Mouse (Mus musculus): Measurements from ENCODE around the gene Zfp574.
"Not testable (repeated sequence)": the region's sequence is repeated elsewhere in the genome, so short reads cannot be mapped to it uniquely, and the experiment has no call there.

The Zfp574 gene

GRCm38 (mm10) chr7:25071979-25072715, at the start of gene Zfp574, which contains the start of gene Grik5:
Gene Zfp574 (plus strand): TSS chr7:25072567.
Gene Grik5 (minus strand): TSS chr7:25072346.
- in situ Hi-C loops (cut with MboI, MseI): loop anchor here (10.0 kb wide), 1 partner anchor 687 kb away; no protein-coding TSS in a partner anchor

- in situ Hi-C loops (cut with MboI, MseI): no loop called here
Observed at GRCm38 (mm10) chr7:25025855-25026439, 46.4 kb upstream of the Zfp574 start.

DNA sequence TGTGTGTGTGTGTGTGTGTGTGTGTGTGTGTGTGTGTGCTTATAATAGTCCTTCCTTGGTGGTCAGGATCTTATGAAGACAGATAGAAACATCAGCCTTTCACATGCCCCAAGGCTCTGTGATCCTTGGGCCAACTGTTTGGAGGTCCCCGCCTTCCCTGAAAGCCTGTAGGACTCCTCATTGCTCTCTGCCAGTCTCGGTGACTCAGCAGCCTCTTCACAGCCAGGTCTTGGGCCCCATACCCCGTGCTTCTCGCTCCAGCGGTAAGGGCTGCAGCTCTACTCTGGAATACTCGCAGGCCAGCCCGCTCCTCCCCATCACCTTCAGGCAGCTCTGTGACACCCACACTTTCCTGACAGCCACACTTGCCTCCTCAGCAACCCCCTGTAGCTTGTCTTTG, 45.9 kb upstream of the Zfp574 start:
- in situ Hi-C loops (cut with MboI, MseI): no loop called here

- in situ Hi-C loops (cut with MboI, MseI): no loop called here
Observed at GRCm38 (mm10) chr7:25030032-25030753, 42.2 kb upstream of the Zfp574 start.

GRCm38 (mm10) chr7:25031528-25031927, 40.8 kb upstream of the Zfp574 start:
- in situ Hi-C loops (cut with MboI, MseI): no loop called here

GRCm38 (mm10) chr7:25034796-25035195, 37.6 kb upstream of the Zfp574 start:
- in situ Hi-C loops (cut with MboI, MseI): no loop called here

DNA sequence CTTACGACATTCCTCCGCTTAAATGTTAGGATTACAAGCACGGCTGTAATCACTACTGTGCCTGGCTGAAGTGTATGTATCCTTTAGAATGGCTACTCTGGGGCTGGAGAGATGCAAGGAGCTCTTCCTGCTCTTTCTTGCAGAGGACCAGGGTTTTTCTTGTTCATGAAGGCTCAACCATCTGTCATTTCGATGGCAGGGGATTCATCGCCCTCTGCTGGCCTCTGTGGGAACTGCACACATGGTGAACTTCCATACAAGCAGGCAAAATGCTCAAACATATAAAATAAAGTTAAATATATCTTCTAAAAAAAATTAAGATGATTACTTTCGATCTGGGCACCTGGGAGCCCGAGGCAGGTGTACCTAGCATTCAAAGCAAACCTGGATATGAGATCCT, 36.5 kb upstream of the Zfp574 start:
- in situ Hi-C loops (cut with MboI, MseI): no loop called here

- in situ Hi-C loops (cut with MboI, MseI): no loop called here
Observed at GRCm38 (mm10) chr7:25041921-25042320, 30.4 kb upstream of the Zfp574 start.

DNA sequence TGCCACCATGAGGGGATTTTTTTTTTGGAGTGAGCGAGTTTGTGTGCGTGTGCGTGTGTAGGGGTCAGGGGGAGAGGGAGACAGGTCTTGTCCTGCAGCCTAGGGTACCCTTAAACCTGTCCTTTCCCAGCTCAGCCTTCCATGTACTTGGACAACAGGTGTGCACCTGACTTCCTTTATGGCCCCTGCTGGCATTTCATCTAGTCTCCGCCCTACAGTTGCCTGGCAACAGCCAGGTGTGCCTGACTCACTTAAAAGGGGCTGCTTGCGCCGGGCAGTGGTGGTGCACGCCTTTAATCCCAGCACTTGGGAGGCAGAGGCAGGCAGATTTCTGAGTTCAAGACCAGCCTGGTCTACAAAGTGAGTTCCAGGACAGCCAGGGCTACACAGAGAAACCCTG, 27.8 kb upstream of the Zfp574 start:
- in situ Hi-C loops (cut with MboI, MseI): not testable (repeated sequence)

DNA sequence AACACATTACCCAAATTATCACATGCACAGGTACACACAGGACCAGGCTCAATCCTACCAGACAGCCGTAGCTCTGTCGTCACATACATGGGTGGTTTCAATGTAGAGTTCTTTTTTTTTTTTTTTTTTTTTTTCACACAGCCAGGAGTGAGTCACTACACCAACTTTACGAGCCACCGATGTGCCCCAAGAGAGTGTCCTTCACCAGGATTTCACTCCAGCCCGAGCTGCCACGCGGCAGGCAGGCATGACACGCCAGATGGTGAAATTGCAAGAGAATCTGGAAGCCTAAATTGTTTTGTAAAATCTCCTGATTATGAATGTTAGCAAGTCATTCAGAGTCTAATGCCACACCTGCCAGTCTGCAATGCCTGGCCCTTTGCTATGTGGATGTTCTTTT, 25.0 kb upstream of the Zfp574 start:
- in situ Hi-C loops (cut with MboI, MseI): no loop called here

- in situ Hi-C loops (cut with MboI, MseI): no loop called here
Observed at GRCm38 (mm10) chr7:25049295-25049930, 23.0 kb upstream of the Zfp574 start.

DNA sequence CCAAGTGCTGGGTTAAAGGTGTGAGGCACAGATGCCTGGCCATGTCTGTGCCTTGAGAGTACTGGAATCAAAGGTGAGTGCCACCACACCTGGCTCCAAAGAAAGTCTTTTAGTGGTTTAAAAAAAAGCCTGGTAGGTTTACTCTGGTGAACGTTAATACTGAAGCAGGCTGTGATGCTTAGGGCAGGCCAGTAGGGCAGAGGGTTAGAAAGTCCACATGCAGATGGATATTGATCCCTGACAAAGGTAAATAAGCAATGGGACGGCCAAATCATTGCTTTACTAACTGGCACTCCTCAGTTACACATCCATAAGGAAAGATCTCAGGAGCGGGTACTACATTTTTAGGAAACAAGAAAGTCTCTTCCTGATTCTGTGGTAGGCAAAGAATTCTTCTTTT, 19.8 kb upstream of the Zfp574 start:
- in situ Hi-C loops (cut with MboI, MseI): no loop called here

- in situ Hi-C loops (cut with MboI, MseI): no loop called here
Observed at GRCm38 (mm10) chr7:25056951-25057350, 15.4 kb upstream of the Zfp574 start.

- in situ Hi-C loops (cut with MboI, MseI): no loop called here
Observed at GRCm38 (mm10) chr7:25057888-25058287, 14.5 kb upstream of the Zfp574 start.

GRCm38 (mm10) chr7:25058394-25058793, 14.0 kb upstream of the Zfp574 start:
- in situ Hi-C loops (cut with MboI, MseI): no loop called here

DNA sequence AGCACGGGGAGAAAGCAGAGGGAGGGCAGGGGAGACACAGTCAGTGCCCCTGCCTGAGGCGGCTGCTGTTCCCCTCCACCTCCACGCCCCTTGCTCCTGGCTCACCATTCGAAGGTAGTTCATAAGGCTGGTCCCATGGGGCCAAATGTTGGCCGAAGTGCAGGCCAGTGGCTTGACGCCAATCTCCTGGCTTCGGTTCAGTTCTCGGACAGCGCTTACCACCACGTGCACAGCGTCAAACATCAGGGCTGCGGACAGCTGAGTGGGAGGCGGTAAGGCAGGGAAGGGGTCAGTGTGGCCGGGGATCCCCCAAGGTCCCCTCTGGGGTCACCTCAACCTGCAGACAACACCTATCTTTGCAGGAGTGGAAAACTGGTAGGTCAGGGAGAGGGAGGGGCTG, 13.5 kb upstream of the Zfp574 start:
- in situ Hi-C loops (cut with MboI, MseI): no loop called here

DNA sequence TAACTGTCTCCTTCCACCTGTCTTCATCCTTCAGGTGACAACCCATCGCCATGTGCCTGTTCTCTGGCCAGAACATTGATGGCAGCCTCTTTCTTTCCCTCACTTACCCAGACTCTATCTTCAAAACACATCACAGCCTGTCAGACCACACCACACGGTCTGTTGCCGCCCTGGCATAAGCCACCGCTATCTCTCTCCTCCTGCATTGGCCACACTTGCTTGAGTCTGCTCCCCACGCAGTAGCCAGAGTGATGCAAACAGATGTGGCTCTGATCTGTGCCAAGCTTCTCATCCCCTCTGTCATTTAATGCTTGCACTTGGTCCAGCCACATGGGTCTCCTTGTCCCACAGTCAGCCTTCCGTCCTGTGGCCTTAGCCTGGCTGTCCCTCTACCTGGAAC, 9.0 kb upstream of the Zfp574 start:
- in situ Hi-C loops (cut with MboI, MseI): no loop called here

GRCm38 (mm10) chr7:25063900-25064299, 8.5 kb upstream of the Zfp574 start:
- in situ Hi-C loops (cut with MboI, MseI): no loop called here

DNA sequence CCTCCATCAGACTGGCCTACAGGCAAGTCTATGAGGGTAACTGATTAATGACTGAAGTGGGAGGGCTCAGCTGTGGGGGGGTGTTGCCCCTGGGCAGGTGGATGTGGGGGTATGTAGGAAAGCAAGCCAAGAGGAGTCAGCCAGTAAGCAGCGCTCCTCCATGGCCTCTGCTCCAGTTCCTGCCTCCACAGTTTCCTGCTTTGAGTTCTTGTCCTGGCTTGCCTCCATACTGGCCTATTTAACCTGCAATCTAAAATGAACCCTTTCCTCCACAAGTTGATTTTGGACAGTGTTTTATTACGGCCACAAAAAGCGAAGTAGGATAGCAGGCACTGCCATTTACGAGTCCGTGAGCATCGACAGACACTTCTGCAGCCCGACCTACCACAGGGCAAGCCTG, 5.0 kb upstream of the Zfp574 start:
- in situ Hi-C loops (cut with MboI, MseI): no loop called here

DNA sequence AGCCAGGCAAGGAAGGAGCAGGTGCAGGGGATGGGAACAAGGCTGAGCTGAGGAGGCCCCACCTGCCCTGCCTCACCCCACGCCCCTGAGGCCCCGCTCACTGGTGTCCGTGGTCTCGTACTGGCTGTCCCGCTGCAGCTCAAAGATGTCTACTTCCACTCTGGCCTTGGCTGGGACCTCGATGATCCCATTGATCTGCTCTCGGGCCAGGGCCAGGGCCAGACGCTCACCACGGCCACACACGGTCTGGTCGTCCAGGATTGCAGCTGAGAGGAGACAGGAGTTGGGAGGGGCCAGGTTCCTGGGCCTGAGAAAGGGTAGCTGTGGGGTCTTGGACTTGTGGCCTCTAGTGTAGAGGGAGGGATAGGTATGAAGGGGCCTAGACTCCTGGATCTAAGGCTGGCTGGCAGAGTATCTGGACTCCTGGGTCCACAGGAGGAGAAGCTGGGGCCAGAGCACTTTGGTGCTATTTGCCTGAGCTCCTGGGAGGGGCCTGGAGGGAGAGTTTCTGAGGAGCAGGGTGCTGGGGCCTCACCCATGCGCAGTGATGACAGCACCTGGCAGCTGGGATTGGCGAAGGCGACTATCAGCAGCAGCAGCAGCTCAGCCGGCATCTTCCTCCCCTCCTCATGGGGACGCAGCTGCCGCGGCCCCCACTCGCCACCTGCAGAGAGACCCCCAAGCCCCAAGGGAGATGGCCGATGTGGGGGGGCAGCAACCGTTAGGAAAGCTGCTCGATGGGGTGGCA, 4.3 kb upstream of the Zfp574 start:
- in situ Hi-C loops (cut with MboI, MseI): no loop called here

DNA sequence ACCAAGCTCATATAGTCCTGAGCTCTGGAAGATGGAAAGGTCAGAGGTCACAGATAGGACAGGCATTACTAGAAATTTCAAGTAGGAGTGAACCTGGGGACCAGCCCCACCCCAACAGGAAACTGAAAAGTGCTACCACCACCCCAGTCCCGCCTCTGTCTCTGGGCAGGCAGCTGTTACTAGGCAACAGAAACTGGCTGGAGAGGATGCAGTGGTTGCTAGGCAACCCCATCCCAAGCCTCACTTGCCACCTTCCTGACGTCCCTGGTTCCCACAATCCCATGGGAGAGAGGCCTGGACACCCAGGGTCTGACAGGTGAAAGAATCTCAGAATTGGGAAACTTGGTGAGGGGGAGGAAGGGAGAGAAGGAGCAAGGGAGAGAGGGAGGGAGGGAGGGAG, 3.6 kb upstream of the Zfp574 start:
- in situ Hi-C loops (cut with MboI, MseI): no loop called here
